Mouse (Mus musculus) cerebellum, postnatal 14 days (tissue): ENCODE results near the gene Hoxd11.

Experiments used
- DNase-seq, 2 experiments: peaks; one replicate each; pipeline ENCODE4 v3.0.0; 2021; ENCODE audit warnings: mixed read lengths in 2 of 2

Gene Hoxd11

DNA sequence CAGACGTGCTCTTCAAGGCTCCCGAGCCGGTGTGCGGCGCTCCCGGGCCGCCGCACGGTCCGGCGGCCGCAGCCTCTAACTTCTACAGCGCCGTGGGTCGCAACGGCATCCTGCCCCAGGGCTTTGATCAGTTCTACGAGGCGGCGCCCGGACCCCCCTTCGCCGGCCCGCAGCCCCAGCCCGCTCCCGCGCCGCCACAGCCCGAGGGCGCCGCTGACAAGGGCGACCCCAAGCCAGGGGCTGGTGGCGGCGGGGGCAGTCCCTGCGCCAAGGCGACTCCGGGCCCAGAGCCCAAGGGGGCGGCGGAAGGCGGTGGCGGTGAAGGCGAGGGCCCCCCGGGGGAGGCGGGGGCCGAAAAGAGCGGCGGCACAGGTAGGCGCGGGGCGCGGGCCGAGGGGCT is 3.4 kb downstream of the Hoxd11 start:
- no peak for DNase-seq

DNA sequence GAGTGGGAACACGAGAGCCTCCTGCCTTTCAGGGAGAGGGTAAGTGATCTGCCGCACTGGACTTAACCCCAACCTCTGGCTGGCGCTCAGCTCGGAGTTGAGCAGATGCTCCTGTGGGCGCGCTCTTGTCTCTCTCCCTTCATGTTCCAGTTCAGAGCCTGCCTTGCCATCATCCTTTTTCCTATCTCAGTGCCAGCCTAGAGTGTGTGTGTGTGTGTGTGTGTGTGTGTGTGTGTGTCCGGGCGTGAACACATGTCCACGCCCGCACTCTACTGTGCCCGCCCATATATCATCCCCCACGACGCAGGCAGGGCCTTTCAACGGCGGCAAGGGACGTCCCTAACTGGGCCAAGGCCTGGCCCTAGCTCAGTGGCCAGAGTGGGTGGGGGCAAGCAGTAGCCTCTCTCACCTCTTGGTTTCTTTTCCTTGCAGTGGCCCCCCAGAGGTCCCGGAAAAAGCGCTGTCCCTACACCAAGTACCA is 4.2 kb downstream of the Hoxd11 start:
- DNase-seq, result no peak

- DNase-seq, result no peak
These were observed 4.7 kb downstream of the Hoxd11 start for GRCm38 (mm10) chr2:74684106-74684505.

- no peak for DNase-seq
These were observed 5.8 kb downstream of the Hoxd11 start for GRCm38 (mm10) chr2:74685059-74685603.

GRCm38 (mm10) chr2:74686301-74686987 is 7.1 kb downstream of the Hoxd11 start:
- DNase-seq, result peak in 1 of 2 experiments; percentile 73

DNA sequence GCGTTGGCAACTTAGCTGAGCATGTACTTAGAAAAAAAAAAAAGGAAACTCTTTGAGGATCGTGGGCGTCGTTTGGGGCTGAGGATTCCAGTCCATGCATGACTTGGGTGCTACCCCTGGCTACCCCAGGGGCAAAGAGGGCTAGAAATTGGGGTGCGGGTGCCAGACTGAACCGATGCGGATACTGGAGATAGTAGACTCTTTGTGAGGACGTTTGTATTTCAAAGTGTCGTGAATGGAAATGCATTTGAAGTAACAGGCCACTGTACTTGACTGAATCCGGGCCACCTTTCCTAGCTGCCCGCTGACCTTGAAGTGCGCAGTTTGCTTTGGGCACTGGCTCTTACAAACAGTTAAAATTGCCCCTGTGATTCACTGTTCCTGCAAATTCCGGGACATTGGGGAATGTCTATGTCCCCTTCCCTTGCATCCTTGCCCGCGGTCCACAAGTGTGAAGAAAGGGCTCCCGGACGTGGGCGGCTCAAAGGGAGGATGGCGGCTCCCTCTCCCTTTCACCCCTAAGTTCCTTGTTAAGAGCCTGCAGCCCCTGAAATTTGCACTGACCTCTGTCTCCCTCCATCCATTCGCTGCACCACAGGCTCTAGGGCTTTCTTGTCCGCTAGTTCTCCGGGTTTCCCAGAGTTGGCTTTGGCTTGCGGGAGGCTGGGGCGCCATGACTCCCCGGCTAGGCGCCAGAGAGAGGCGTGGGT is 7.8 kb downstream of the Hoxd11 start:
- DNase-seq, result no peak

DNA sequence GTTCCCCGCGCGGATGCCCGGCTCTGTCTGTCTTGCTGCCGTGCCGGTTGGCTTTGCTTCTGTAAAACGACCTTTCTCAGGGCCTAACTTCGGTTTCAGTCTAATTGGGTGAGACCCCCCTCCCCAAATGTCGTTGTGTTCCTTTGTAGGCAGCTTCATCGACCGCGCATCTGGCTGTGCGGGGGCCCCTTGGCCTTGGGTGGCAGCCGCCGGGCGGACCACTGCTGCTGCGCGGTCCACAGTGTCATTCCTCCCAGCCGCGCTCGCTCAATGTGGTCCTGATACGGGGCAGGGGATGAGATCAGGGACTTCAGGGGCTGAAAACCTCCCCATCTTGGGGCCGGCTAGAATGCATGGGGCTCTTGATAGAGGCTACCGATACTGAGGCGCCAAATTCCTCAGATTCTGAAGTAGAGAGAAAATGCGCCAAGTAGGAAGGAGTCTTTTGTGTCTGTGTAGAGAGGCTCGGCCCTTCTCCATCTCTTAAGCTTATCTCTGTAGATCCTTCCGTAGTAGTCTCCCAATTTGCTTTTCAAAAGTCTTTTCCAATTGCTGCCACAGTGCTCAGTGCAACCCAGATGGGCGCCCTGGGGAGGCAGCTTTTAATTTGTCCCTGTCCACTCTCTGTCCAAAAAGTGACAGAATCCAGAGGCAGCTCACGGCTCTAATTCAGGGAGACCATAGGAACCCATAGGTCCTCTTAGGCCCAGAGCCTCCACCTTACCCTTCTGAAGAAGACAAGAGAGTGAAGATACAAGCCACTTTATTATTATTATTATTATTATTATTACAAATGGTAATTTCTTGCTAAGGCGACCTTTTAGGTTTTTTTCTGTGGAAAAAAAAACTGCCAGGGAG is 8.6 kb downstream of the Hoxd11 start:
- no peak for DNase-seq

- DNase-seq, result no peak
These were observed 9.6 kb downstream of the Hoxd11 start for GRCm38 (mm10) chr2:74688795-74689573.

GRCm38 (mm10) chr2:74689574-74690337 is 10.4 kb downstream of the Hoxd11 start:
- DNase-seq, result no peak

GRCm38 (mm10) chr2:74690338-74690716 is 11.0 kb downstream of the Hoxd11 start:
- DNase-seq, result no peak

- DNase-seq, result no peak
These were observed 11.9 kb downstream of the Hoxd11 start, which contains the start of gene Hoxd10 for GRCm38 (mm10) chr2:74691022-74691951. Gene Hoxd10 (plus strand): TSS chr2:74691924.

GRCm38 (mm10) chr2:74691995-74692807 is 12.8 kb downstream of the Hoxd11 start:
- no peak for DNase-seq

DNA sequence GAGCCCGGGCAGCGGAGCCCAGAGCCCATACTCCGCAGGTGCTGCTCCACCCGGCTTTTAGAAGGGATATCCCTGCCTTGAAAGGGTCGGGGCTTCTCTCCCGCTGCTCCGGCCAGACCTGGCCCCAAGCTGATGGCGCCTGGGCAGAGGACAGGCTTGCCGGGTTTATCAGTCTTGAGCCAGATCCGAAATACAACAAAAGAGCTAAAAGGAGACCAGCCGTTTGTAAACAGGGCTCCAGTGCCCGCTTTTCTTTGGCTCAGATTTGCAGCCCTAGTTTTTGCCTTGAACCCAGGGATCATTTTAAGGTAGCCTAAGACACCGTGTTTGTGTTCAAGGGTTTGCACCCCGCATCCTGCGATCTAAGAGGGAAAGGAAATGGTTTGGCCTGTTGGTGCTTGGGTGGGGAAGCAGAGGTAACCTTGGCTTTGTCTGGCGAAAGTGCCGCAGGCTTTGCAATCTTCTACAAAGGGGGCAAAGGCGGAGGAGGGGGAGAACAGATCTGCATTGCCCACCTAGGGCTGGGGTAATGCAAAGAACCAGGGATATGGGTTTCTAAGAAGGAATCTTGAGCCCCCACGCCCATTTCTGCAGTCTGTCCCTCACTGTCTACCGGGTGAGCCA is 13.6 kb downstream of the Hoxd11 start:
- no peak for DNase-seq

DNA sequence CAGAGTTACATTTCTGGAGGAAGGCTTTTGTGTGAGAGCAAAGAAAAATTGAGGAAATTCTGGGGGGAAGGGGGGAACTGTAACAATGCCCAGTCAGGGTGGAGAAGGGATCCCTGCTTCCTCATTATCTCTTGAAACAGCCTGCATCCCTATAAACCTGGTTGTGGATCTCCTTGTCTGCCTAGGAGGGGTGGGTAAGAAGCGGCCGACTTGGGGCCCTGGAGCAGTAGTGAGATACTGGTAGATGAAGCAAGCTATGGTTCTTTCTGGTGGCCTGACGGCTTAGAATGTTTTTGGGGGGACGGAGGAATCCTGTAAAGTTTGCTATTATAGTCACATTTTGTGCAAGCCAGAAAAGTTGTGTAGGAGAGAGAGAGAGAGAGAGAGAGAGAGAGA is 14.1 kb downstream of the Hoxd11 start:
- no peak for DNase-seq

- peak in 1 of 2 experiments; percentile 24 for DNase-seq
These were observed 14.7 kb downstream of the Hoxd11 start for GRCm38 (mm10) chr2:74694066-74694465.

DNA sequence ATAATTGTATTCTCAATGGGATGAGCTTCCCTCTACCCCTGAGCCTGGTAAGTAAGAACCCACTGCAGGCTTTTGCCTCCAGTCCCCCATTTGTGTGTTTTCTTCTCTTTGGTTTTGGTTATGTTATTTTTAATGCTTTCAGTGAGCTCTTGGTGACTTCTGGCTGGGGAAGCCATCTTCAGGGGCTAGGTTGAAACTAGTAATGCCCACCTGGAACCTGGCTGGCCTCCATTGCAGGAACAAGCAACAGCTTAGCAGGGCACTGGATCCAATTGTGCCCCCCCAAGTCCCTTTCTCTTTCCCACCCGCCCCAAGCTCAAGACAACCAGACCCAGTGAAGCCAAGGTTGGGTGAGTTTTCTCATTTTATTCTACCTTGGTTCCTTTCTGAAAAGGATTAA is 16.0 kb downstream of the Hoxd11 start:
- no peak for DNase-seq

DNA sequence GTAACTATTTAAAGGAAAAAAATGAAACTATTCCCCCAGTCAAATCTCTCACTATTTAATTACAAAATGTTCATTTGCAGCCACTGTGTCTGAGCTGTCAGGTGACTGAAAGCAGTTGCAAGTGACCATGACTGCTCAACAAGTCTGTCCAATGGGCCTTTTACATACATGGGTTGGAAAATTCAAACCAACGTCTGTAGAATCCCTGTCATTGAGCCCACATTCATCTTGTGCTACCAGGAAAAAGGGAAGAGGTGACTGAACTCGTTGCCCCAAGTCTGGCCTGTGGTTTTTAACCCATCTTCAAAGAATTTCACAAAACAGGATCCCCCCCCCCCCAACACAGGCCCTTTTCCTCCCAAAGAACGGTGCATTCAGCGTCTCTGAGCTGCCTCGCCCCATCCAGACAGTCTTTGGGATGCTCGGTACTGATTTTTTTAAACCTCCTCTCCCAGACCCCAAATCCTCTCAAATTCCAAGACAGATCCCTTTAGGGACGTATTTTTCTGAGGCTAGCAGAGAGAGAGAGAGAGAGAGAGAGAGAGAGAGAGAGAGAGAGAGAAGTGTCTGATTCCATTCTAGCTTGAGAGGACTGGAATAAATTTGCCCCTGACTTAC is 16.6 kb downstream of the Hoxd11 start:
- DNase-seq, result no peak
